Mouse (Mus musculus): ENCODE results near the gene Fmr1nb. TPM values are rescaled to one million over a fixed set of nuclear protein-coding genes. Genes with fewer than 3 reads are reported as not detected.
A peak's percentile ranks its signal among the peaks of the same experiment; 100 is the strongest.
"Not testable (repeated sequence)": the region's sequence is repeated elsewhere in the genome, so short reads cannot be mapped to it uniquely, and the experiment has no call there.

Fmr1nb gene
- 12.1 and 13.1 TPM in 2 replicates for polyA plus RNA-seq (2011; ENCODE audit: insufficient read depth, insufficient read length, low read depth, missing spikeins)

- Histone ChIP-seq H3K4me3 (ENCODE audit: low read depth, low read length) (peak within 1 kb of the TSS; percentile 90), H3K9me3 (replicated peaks; ENCODE audit: control insufficient read depth, insufficient read depth, low read length, poor library complexity, severe bottlenecking) (no peaks in the 10 kb centered on the region), H3K9ac (ENCODE audit: low read depth, poor library complexity, severe bottlenecking) (peak within 1 kb of the TSS; percentile 34), H3K27me3 (ENCODE audit: control insufficient read depth, insufficient read depth, low read length, poor library complexity, severe bottlenecking) (no peaks in the 10 kb centered on the region), H3K4me1 (ENCODE audit: control insufficient read depth, insufficient read depth, low read length) (no peaks in the 10 kb centered on the region), H3K27ac (ENCODE audit: insufficient read depth, low read length) (no peak within 1 kb of the TSS), H3K36me3 (ENCODE audit: control insufficient read depth, insufficient read depth, low read length, poor library complexity, severe bottlenecking) (no peaks in the 10 kb centered on the region)
- TF ChIP-seq EP300 (IDR thresholded peaks at IDR 0.05; ENCODE audit: insufficient read depth, low read depth, low read length) = no peak
- no peak for TF ChIP-seq CTCF (IDR thresholded peaks at IDR 0.05; ENCODE audit: low read depth, low read length)
- TF ChIP-seq POLR2A (IDR thresholded peaks at IDR 0.05; ENCODE audit: insufficient read depth, low read length) = no peak
These were observed at the start of gene Fmr1nb for GRCm38 (mm10) chrX:68761606-68762005. Gene Fmr1nb (plus strand): TSS chrX:68761839.

DNA sequence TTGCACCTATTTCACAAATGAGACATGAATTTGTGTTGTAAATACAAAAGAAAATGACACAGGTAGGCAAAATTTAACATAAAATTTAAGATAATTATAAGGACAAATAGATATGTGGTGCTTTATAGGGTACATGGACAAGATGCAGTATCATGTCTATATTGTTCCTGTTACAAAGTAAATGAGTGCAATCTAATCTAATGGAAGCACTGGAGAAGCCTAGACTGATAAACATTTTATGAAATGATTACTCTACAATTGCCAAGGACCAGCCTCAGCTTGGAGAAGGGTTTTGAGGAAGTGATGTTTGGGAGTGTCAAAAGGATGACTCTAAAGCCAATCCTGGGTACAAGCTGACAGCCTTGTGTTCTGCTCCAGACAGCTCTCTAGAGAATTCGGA is 24.7 kb upstream of the Fmr1nb start:
- no peak overlapping the region for H3K27ac ChIP-seq (ENCODE audit: insufficient read depth, low read length)
- no peaks in the 10 kb centered on the region for H3K4me1 ChIP-seq (ENCODE audit: control insufficient read depth, insufficient read depth, low read length)
- H3K4me3 ChIP-seq (ENCODE audit: low read depth, low read length) = no peak overlapping the region
- H3K27me3 ChIP-seq (ENCODE audit: control insufficient read depth, insufficient read depth, low read length, poor library complexity, severe bottlenecking) = no peaks in the 10 kb centered on the region
- TF ChIP-seq EP300 (IDR thresholded peaks at IDR 0.05; ENCODE audit: insufficient read depth, low read depth, low read length) (no peak), CTCF (IDR thresholded peaks at IDR 0.05; ENCODE audit: low read depth, low read length) (no peak), POLR2A (IDR thresholded peaks at IDR 0.05; ENCODE audit: insufficient read depth, low read length) (no peak)
- no peaks in the 10 kb centered on the region for H3K36me3 ChIP-seq (ENCODE audit: control insufficient read depth, insufficient read depth, low read length, poor library complexity, severe bottlenecking)
- no peaks in the 10 kb centered on the region for H3K9me3 ChIP-seq (replicated peaks; ENCODE audit: control insufficient read depth, insufficient read depth, low read length, poor library complexity, severe bottlenecking)
- H3K9ac ChIP-seq (ENCODE audit: low read depth, poor library complexity, severe bottlenecking) = no peak overlapping the region

DNA sequence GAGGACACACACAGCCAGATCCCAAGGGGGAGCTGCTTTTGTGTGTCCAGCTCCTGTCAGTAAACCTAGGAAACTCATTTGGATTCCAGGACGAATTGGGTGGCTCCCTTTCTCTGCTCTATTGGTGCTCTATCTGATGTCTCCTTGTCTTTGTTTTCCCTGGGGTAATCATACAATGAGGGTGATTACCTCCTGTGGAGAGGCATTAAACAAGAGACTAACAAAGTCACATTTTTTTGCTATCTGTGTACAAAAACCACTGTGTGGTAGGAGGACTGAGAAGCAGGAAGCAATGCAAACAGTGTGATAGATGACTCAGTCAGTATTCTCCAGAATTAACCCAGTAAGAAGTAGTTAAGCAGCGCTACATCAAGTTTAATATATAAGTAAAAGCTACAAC is 21.6 kb upstream of the Fmr1nb start:
- H3K4me1 ChIP-seq (ENCODE audit: control insufficient read depth, insufficient read depth, low read length) = no peaks in the 10 kb centered on the region
- H3K4me3 ChIP-seq (ENCODE audit: low read depth, low read length) = no peak overlapping the region
- no peak overlapping the region for H3K27ac ChIP-seq (ENCODE audit: insufficient read depth, low read length)
- H3K9me3 ChIP-seq (replicated peaks; ENCODE audit: control insufficient read depth, insufficient read depth, low read length, poor library complexity, severe bottlenecking) = no peaks in the 10 kb centered on the region
- no peak overlapping the region for H3K9ac ChIP-seq (ENCODE audit: low read depth, poor library complexity, severe bottlenecking)
- TF ChIP-seq POLR2A (IDR thresholded peaks at IDR 0.05; ENCODE audit: insufficient read depth, low read length) = no peak
- TF ChIP-seq CTCF (IDR thresholded peaks at IDR 0.05; ENCODE audit: low read depth, low read length) = no peak
- no peak for TF ChIP-seq EP300 (IDR thresholded peaks at IDR 0.05; ENCODE audit: insufficient read depth, low read depth, low read length)
- no peaks in the 10 kb centered on the region for H3K36me3 ChIP-seq (ENCODE audit: control insufficient read depth, insufficient read depth, low read length, poor library complexity, severe bottlenecking)
- H3K27me3 ChIP-seq (ENCODE audit: control insufficient read depth, insufficient read depth, low read length, poor library complexity, severe bottlenecking) = no peaks in the 10 kb centered on the region

DNA sequence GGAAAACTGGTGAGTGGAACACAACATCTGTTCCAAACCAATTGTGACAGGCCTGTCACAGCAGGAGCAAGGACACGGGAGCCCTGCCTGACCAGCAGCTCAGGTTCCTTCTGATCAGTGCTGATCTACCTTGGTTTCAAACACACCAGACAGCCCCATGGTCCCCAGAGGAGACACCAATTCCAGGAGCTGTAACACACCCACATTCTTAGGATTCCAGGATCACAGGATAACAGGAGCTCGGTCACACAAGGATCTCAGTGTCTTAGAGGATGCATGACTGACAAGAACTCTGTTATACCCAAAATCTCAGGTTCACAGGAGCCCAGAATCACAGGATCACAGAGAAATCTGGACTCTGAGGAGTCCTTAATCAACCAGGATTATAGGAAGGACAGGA is 58.8 kb downstream of the Fmr1nb start:
- H3K9ac ChIP-seq (ENCODE audit: low read depth, poor library complexity, severe bottlenecking); H3K27ac ChIP-seq (ENCODE audit: insufficient read depth, low read length); H3K4me1 ChIP-seq (ENCODE audit: control insufficient read depth, insufficient read depth, low read length); H3K9me3 ChIP-seq (replicated peaks; ENCODE audit: control insufficient read depth, insufficient read depth, low read length, poor library complexity, severe bottlenecking); H3K36me3 ChIP-seq (ENCODE audit: control insufficient read depth, insufficient read depth, low read length, poor library complexity, severe bottlenecking); H3K4me3 ChIP-seq (ENCODE audit: low read depth, low read length); H3K27me3 ChIP-seq (ENCODE audit: control insufficient read depth, insufficient read depth, low read length, poor library complexity, severe bottlenecking): not testable (repeated sequence)

- not testable (repeated sequence) for H3K27me3 ChIP-seq (ENCODE audit: control insufficient read depth, insufficient read depth, low read length, poor library complexity, severe bottlenecking); H3K36me3 ChIP-seq (ENCODE audit: control insufficient read depth, insufficient read depth, low read length, poor library complexity, severe bottlenecking); H3K27ac ChIP-seq (ENCODE audit: insufficient read depth, low read length); H3K4me3 ChIP-seq (ENCODE audit: low read depth, low read length); H3K9ac ChIP-seq (ENCODE audit: low read depth, poor library complexity, severe bottlenecking); H3K9me3 ChIP-seq (replicated peaks; ENCODE audit: control insufficient read depth, insufficient read depth, low read length, poor library complexity, severe bottlenecking); H3K4me1 ChIP-seq (ENCODE audit: control insufficient read depth, insufficient read depth, low read length)
These were observed 59.4 kb downstream of the Fmr1nb start, which contains the start of gene Gm14698 for GRCm38 (mm10) chrX:68821059-68821458. Gene Gm14698 (plus strand): TSS chrX:68821093.

DNA sequence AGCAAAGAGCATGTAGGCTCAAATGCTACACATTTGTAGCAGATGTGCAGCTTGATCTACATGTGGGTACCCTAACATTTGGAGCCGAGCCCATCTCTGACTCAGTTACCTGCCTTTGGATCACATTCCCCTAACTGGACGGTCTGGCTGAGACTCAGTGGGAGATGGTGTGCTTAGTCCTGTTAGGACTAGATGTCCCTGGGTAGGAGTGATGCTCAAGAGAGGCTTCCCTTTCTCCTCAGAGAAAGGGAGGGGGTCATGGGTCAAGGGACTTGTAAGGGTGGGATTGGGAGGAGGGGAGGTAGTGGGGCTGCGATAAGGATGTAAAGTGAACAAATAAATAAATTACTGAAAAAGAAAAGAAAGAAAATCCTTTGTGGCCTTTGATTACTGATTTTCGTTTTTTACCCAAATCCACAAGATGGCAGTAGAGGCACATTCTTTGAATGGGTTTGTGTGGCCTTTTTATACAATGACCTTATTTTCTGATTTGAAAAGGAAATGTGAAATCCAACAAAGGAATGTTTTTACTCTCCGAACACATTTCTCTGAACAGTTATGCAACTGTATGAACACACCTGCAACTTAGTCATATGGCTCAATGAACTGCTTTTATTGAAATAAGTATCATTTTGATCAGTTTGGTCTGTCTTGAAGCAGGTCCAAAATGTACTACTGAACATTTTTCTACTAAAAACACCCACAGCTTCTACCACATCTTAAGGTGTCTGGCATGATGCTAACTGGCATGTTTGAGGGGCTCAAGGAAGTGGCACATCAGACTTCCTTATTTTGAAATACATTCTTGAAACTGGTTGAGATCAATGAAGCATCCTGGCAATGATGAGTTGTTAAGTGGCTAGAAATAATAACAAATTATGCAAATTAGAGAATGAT is 78.2 kb downstream of the Fmr1nb start:
- Histone ChIP-seq H3K4me3 (ENCODE audit: low read depth, low read length) (no peak overlapping the region), H3K9me3 (replicated peaks; ENCODE audit: control insufficient read depth, insufficient read depth, low read length, poor library complexity, severe bottlenecking) (no peaks in the 10 kb centered on the region), H3K27ac (ENCODE audit: insufficient read depth, low read length) (no peak overlapping the region), H3K27me3 (ENCODE audit: control insufficient read depth, insufficient read depth, low read length, poor library complexity, severe bottlenecking) (no peaks in the 10 kb centered on the region), H3K36me3 (ENCODE audit: control insufficient read depth, insufficient read depth, low read length, poor library complexity, severe bottlenecking) (no peaks in the 10 kb centered on the region), H3K4me1 (ENCODE audit: control insufficient read depth, insufficient read depth, low read length) (no peaks in the 10 kb centered on the region), H3K9ac (ENCODE audit: low read depth, poor library complexity, severe bottlenecking) (no peak overlapping the region)
- TF ChIP-seq CTCF (IDR thresholded peaks at IDR 0.05; ENCODE audit: low read depth, low read length) = no peak
- TF ChIP-seq POLR2A (IDR thresholded peaks at IDR 0.05; ENCODE audit: insufficient read depth, low read length) = no peak
- no peak for TF ChIP-seq EP300 (IDR thresholded peaks at IDR 0.05; ENCODE audit: insufficient read depth, low read depth, low read length)

Other genes starting within 250 kb of the Fmr1nb start
- 88.2 and 96.3 TPM in 2 replicates for gene Fmr1, start 83.3 kb upstream of the Fmr1nb start, polyA plus RNA-seq (2011; ENCODE audit: insufficient read depth, insufficient read length, low read depth, missing spikeins)
- gene Gm14698, start 59.3 kb downstream of the Fmr1nb start, polyA plus RNA-seq (2011; ENCODE audit: insufficient read depth, insufficient read length, low read depth, missing spikeins) = 9.4 and 9.8 TPM in 2 replicates
- gene Gm6812, start 131.2 kb downstream of the Fmr1nb start, polyA plus RNA-seq (2011; ENCODE audit: insufficient read depth, insufficient read length, low read depth, missing spikeins) = not detected in 2 replicates